Mouse (Mus musculus) spleen, postnatal 4 days (tissue): ENCODE measurements around the gene Add2.

Experiments used
- DNase-seq, 2 experiments: peaks; one replicate each; pipeline ENCODE4 v3.0.0; 2022; ENCODE audit warnings: low spot score in 2 of 2

Gene Add2

DNA sequence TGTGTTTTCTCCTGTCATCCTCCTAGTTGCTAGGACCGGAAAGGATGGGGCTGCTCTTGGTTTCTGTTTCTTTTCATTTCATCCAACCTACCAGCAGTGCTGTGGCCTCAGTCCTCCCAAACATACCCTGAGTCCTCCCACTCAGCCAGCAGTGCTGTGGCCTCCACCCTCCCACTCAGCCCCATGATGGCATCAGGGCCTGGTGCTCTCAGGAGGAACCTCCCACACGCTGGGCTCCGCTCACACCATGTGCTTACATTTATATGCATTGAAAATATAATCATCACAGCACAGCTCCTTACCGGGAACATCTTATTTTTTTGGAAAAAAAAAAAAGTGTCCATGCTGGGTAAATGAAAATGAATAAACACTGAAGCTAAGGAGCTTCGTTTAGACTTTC lies 20.0 kb downstream of the Add2 start:
- DNase-seq = no peak

DNA sequence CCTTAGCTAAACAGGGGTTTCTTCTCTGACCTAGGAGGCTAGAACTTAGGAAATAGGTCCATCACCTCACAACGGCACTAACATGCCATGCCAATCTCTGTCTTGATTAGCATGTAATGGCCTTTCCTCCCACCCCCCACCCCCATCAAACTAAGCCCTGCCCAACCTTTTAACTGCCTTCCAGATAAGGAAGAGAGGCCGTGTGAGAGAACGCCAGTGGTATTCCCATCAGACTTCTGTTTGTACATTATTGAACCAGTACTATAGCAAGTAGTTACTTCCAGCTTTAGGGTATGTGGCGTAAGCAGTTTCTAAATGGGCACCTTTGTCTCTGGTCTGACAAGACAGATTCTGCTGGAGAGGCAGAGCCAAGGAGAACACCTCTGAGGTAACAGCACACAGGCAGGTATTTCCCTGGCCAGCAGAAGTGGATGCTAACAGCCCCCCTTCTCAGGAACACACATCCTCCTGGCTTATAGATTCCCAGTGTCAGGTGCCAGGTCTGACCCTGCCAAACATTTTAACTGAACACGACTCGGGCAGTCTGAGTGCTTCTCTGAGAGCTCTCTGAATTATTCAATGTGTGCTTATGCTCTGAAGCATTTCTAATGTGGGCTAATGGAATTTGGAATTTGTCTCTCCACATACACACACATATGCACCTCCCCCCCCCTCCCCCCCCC lies 22.2 kb downstream of the Add2 start:
- no peak for DNase-seq

DNA sequence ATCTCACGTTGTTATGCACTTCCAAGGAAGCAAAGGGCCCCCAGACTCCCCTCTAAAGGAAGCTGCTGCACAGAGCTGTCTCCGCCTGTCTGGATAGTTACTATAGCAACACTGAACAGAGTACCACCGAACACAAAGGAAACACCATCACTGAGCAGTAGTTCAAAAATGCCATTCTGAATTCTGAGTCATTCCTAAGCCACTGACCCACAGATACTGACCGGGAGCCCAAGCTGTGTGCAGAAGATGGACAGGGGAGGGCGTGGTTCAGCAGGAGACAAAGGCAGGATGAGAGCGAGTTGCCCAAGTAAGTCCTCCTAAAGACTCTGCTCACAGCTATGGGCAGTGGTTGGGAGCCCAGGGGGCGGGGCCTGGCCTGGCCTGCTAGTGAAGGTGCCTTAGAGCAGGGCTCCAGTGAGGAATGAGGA lies 23.6 kb downstream of the Add2 start:
- no peak for DNase-seq

DNA sequence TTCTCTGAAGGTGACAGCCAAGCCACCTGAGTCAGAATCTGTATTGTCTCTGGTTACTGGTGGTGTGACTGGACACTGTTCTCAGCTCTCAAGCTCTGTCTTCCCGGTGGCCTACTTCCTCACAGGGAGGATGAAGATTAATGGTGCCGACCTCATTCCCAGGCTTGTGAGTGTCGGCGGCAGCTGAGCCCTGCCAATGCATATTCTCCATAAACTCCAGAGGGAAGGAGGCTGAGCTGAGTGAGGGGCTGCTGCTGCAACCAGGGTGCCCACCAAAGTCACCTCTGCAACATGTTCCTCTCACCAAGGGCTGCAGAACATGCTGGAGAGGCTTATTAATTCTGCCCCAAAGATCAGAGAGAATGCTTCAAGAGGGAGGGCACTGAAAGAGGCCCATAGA lies 24.1 kb downstream of the Add2 start:
- DNase-seq = no peak

DNA sequence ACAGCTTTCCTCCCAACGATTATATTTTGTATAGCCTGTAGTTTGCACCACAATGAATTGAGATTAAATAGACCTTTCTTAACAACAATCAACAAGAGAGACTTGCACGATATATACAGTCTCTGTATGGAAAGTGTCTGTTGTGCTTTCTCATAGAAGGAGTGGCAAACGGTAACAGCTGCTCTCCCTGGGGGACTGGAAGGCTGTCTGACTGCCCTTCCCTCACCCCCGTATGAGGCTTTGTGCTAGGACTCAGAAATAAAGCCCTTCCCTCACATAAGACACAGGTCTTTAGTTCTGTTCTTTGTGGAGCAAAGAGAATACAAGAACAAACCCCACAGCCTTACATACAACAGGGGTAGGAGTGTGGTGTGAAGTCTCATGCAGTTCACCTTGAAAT lies 24.6 kb downstream of the Add2 start:
- no peak for DNase-seq

DNA sequence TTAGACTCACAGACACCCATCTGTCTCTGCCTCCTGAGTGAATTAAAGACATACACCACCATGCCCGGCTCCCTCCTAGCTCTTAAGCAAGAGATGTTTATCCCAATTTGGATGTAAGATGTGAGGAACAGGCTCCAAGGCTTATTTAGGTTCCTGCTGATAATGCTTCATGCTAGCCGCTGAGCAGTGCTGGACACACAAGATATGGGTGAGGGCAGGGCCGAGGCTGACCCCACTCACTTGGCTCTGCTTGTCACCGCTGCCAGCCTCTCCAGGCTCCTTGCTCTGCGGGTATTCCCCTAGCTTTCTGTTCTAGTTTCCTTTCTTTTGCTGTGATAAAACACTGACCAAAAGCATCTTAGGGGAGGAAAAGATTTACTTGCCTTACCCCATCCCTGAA lies 25.1 kb downstream of the Add2 start:
- no peak for DNase-seq

DNA sequence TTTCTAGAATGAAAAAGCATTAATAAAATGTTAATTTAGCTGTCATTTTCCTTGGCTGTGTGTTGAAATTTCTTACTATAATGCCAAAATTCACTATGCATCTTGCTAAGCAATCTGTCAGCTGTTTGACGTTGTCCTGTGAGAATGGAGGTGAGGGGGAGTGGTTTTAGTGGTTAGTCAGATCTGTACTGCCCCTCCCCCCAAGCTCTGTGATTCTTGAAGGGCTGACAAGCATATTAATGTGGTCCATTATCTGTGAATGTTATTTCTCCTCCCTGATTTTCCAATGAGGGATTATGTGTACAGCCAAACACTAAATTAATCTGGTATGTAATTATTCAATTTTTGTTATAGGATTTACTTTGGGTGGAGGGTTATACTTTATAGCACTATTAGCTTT lies 30.0 kb downstream of the Add2 start:
- DNase-seq = no peak

DNA sequence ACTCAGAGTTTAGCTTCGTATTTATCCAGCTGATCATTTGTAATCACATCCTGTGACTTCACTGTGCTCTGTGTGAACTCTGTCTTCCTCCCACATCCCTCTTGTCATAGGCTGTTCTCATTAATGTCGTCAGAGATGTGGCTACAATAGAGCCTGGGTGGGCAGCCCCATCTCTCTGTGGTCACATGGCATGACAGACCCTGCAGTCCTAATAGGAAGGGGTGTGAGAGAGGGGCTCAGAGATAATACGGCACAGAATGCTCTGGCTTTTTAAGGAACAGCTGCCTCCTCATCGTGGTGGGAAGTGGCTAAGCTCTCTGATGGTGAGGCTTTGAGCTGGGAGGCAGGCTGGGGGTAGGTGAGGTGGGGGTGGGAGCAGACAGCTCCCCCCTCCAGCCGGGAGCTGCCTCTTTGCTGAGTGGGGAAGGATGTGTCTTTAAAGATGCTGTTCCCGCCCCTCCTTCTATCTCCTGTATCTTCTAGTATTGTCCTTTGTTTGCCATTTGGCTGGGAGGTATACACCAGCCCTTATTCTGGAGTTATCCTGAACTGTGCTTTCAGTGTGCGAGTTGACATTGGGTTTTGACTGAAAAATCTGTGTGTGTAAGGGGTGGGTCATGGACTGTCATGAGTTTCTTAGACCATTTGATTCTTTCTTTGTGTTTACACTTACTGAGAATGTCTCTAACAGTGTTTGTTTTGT lies 30.8 kb downstream of the Add2 start:
- DNase-seq = no peak

DNA sequence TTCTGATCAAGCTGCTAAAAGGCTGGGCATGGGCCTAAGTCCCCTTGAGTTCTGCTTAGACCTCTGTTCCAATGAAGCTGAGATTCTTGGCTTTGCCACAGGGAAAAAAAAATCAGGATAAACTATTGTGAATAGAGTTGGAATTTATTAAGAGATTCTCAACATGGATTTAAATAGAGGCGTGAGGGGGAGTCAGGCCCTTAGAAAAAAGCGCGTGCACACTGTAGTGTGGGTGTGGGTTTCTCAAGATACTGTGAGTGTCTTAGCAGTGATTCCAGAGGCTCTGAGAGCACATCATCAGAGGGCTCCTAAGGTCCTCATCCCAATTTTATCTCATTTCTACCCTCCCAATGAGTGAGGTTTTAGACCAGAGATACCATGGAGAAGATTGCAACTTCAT lies 31.7 kb downstream of the Add2 start:
- DNase-seq = no peak

DNA sequence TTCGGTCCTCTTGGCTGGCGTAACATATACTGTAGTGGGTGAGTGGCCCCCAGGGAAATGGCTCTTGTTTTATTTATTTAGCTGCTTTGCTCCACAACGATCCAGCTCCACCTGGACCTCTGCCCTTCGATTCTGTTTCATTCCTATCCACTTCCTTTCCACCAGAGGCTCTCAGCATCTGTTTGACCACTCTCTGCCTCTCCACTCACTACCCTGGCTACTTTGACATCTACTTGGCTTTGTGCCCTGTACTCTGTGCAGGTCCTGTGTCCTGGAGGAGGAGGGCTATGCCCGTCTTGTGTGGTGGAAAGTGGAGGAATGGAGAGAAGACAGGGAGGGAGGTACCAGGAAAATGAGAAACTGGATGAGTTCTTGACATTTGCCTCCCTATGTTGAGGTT lies 33.7 kb downstream of the Add2 start:
- no peak for DNase-seq

DNA sequence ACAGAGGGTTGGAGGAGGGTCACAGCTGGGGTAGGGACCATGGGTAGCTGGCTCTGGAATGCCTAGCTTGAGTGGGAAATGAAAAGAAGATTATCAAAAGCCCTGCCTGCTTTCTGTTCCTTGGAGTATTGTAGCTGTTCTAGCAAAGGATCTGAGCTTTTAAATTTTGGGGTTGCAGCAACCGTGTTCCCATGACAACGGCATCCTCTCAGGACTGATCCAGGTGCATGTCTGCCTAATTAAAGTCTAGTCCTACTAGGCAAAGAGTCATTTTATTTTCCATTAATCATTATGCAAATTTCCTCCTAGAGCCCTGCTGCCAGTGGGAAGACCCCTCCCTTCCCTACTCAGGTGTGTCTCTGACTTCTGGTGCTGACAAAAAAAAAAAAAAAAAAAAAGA lies 34.2 kb downstream of the Add2 start:
- DNase-seq = no peak

DNA sequence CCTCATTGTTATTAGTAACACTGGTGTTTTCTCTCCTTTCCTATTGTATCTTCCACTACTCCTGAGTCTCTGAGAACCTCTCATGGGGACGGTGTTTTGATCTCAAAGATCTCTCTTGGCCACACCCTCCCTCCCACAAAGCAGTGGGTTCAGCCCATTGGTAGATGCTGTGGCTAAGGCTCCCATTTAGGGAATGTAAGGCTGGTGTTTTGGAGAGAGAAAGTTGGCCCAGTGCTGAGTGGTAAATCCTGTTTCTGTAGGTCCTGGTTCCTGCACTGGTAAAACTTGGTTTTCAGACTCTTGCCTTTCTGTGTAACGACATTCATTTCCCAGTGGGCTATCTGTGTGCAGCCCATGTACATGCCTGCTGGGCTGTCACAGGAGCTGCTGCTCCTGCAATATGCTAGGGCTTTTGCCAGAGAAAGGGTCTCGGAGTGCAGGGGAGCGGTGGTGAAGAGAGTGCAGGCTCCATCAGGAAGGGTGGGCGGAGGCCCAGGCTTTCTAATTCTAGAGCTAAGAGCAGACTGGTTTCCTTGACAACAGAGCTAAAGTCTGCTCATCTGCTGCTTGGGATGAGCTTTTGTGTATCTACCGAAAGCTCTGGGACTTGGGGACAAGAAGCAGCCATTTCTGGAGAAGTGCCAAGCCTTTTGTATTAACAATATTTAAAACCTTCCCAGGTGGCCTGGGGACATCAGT lies 36.0 kb downstream of the Add2 start:
- no peak for DNase-seq

DNA sequence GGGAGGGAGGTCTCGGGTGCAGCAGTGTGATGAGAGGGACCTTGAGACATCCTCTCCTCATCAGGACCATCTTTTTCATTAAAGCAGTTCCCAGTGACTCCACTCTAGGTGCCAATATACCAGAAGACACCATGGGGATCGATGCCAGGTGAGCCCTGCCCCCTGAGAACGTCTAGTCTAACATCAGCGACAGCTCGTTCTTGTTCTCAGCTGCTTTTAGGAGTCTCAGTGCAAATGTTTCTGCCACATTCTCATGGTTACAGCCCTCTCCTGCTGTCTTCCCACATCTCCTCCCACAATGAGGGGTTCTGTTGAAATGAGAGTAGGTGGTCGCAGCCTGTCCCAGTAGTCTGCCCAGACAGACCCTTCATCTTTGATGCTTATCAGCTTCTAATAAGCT lies 38.2 kb downstream of the Add2 start:
- DNase-seq = no peak

DNA sequence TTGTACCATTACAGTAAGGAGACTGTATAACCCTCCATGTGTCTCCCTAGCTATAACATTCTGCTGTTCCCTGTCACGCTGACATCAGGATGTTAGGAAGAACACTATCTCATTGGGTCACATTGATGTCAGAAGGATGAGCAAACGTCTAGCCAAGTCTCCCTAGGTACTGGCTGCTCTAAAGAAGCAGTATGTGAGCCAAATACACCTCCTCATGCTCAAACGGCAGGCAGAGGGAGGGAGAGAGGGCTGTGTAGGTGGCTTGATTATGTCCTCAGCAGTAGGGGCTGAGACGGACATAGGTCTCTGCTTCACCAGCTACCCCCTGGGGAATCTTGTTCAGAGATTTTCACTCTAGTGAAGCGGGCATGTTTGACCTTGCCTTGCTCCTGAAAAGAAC lies 38.7 kb downstream of the Add2 start:
- DNase-seq = no peak

DNA sequence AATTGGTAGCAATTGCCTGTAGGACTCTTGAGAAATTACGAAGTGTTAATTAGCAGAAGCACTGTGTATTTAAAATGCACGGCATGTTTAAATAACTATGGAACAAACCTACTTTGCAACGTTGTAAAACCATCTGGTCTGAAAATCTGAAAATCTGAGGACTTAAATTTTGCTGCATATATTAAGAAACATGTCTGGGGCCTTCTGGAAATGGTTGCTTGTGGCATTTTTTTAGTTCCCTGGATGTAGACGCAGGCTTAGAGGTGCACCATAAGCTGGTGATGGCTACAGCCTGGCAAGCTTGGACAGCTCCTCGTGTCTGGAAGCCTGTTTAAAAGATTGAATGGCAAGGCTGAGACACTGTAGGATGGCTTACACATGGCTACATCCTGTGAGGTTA lies 40.5 kb downstream of the Add2 start:
- DNase-seq = no peak

DNA sequence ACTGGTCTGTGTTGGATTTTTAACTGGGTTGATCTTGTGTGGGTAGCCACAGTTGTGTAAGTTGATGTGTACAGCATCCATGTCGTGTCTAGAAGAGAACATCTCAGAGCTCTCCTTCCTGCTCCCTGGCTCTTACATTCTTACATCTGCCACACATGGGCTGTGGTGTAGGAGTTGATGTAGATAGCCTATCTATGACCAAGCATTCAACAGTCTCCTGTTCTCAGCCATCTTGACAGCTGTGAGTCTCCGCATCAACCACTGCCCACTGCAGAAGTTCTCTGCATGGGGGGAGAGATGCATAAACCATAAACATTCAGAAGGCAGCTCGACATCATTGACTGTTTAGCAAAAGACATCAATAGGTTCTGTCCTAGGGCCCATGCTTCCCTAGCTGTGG lies 41.4 kb downstream of the Add2 start:
- no peak for DNase-seq

DNA sequence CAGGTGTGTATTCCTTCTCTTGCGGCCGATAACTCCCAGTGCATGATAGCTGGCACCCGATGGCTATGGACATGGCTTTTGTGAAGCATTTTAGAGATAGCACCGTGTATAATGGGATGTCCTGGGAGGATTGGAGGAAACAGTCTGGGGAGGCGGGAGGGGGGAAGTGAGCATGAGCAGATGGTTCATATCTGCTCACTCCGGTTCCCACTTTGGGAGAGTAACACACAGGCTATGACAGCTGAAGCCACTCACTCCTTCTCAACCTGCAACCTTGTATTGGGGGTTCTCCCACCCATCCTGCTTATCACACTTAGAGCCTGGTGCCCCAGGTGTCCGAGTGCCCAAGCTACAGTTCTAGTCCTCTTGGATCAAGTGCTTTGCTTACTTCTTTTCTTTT lies 41.8 kb downstream of the Add2 start:
- DNase-seq = no peak

DNA sequence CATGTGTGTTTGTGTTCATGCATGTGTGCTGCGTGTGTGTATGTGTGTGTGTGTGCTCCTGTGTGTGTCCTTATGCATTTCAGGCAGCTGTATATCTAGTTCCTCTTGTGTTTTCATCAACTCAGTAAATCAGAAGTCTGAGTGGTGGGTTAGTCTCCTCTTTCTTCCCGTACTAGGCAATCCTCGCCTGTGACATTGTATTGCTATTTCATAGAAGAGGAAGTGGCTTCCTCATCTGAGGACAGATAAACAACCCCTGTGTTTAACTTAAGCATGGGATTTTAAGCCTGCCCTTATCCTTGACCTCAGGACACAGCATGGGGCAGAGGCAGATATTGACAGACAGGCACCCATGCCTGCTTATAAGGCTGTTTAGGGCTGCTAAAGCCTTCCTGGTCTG lies 45.4 kb downstream of the Add2 start:
- no peak for DNase-seq

DNA sequence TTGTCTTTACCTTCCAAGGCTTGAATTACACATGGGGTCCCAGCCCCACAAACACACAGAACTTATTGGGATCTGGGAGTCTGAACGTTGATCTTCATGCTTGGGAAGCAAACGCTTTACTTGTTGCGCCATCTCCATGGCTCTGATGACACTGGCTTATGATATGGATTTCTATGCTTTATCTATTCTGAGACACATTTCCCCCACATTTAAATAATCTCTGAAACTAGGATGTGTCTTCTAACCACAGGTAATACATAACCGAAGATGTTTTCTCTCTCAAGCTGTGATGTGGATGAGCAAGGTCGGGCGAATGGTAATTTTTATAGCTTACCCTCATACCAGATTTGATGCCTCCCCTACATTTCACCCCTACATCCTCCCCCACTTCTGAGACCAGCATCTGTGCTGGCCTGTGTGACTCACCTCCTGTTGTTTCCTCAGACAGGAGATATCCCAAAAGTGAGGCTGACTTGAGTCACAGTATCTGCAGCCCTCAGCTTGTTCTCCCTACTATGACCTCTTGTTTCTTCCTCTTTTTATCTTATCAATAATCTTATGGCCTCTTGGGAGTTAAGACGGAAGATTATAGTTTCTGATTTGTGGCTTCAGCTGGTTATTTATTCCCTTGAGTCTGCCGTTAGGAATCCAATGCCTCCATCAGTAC lies 46.2 kb downstream of the Add2 start:
- no peak for DNase-seq

DNA sequence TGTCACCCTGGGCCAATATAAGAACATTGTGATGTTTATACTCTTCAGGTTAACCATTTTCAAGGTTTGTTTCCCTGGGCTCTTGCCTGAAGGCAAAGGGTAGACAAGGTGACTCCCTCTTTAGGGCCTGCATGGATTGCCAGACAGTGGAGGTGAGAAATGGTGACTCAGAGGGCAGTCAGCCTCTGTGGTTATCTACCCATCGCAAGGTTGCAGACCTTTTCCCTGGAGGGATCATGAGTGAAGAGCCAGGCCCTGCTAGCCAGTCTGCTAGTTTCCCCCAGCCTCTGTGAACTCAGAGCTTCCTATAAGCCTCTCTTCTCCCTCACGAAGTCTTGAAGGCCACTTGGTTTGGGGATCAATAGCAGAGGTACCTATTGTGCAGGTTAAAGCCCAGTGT lies 48.0 kb downstream of the Add2 start:
- no peak for DNase-seq

DNA sequence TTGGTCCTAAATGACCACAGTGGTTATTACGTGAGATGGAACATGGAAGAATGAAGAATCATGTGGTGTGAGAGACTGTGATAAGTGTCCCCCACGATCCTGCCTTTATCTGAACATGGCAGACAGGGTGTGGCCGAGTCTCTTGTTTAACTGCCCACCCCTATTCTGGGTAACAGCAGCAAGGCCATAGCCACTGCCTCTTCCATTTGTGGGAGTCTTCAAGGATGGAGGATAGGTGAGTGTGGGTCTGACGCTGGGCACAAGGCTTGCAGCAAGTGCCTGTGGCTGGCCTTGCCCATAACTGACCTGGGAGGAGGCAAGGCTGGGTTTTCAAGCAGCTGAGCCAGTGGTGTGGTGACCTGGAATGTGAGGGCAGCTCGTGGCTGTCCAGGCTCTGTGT lies 49.4 kb downstream of the Add2 start:
- peak; percentile 72 to 74 for DNase-seq

DNA sequence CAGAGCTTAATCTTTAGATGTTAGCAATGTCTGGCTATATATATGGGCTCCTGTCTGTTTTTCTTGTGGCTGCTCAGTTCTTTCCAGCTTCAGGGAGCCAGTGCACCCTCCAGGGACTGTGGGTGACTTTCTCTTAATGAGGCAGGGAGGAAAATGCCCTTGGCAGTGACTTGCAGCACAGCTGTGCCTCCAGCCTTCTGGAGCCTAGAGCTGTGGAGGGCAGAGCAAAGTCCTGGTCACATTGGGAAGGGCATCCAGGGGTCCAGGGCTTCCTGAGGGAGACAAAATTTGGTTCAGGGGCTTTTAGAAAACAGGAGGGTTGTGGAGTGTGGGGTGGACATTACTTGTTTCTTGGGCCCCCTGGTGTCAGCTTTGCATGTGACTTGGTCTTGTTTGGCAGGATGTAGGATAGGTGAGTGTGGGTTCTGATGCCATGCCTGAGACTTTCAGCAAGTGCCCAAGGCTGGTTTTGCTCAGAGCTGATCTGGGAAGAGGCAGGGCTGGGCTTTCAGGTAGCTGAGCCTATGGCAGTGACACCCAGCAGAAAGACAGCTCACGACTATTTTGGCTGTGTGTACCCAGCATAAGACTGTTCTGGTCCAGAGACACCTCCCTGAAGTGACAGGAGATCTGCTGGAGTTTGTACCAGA lies 50.0 kb downstream of the Add2 start:
- DNase-seq = peak; percentile 50 to 72
